Mouse (Mus musculus) testis, postnatal 10 days (tissue): ENCODE data around the gene Ldhal6b.

ENCODE experiments used
- DNase-seq: peaks from one replicate; pipeline ENCODE4 v3.0.0; 2021; ENCODE audit warnings: low spot score

Gene Ldhal6b

DNA sequence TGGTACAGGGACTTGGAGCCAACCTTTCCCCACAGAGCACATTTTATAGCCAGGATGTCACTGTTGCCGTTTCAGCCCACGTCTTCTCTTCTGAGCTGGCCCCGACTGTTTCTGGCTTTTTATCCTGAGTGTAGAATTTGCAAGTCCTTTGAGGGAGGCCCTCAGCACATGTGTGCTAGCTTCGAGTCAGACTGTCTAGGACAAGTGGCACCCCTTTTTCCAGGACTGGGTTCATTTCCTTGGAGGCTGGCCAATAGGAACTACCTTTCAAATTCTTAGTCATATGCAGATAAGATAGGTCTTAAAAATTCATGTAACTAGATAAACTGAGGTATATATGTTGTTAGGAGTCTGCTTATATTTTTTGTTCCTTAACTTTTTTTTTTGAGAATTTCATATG lies 8.2 kb downstream of the Ldhal6b start:
- no peak for DNase-seq

DNA sequence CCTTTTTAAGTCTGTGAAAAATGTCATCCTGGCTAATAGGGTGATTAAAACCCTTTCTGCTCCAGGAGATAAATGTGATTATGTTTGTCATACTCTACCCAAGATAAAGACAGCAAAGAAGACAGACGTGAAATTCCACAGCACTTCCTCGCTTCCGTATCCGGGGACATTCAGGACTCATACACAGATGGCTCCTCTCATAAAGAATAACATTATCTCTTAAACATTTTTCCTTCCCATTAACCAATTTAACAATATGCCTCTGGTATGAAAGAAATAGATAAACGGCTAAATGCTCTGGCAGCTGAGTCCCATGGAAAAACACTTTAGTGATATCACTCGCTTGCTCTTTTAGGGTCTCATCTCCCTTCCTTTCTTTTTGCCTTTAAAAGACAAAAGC lies 11.5 kb downstream of the Ldhal6b start:
- DNase-seq: no peak

DNA sequence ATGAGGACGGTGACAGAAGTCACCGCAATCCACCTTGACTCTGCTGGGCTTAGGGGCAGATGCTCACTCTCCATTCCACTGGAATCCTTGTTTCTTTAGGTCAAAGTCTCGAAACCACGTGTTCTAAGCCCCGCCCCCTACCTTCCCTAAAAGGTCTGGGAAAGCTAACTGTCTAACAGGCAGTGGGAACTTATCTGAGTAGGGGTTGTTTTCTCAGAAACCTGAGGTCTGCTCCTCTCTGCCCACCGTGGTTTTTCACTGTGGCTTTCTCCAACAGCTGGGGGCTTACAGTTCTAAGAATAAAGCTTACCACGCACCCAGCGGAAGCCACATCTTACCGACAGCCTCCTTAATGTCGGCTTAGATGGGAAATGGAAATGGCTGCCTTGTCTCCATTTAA lies 12.0 kb downstream of the Ldhal6b start:
- no peak for DNase-seq

DNA sequence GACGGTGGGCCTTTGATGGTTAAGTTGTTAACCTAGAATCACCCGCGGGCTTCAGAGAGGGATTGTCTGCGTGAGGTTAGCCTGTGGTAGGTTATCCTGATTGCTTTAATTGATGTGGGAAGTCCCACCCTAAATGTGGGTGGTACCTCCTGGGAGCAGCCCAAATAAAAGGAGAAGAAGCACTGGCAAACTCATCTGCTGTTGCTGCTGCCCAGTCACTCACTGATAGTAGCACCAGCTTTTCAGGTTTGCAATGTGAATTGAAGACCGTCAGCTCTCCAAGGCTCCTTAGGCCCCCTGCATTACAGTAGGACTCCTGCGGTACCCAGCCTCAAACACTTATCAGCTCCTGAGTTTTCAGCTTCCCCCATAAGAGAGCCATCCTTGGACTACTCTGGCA lies 14.7 kb downstream of the Ldhal6b start:
- DNase-seq: no peak

DNA sequence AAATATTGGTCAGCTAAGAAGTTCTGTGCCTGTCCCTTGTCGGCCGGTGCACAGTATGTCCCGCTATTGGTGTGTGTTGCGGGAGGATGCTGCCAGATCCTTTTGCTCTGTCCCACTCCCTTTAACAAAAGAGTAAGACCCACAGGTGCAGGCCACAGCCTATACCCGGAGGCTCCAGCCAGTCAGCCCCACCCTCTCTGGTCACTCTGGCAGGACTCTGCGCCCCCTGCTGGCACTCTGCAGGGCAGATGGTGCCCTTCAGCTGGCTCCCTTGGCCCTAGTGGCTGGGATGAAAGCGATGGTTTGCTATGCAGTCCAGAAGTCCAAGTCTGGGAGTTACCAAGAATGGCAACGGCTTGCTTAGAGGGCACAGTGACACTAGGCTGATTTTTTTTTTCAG lies 15.9 kb downstream of the Ldhal6b start:
- DNase-seq: peak; percentile 92

DNA sequence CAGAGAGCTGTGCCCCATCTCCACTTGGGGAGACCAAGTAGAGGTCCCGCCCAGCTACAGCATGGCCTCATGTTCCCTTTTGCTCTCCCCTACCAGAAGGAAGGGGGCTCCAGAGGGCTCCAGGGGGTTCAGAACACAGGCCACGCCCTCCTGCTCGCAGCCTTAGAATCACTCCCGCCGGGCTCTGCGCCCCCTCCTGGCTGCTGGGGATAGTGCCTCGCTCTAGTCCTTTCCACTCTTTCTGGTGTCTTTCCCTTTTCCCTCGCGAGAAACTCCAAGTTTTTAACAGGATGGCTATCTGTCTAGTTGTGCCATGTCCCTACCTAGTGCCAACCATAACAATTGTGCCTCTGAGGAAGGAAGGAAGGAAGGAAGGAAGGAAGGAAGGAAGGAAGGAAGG lies 16.5 kb downstream of the Ldhal6b start:
- DNase-seq: peak; percentile 92

DNA sequence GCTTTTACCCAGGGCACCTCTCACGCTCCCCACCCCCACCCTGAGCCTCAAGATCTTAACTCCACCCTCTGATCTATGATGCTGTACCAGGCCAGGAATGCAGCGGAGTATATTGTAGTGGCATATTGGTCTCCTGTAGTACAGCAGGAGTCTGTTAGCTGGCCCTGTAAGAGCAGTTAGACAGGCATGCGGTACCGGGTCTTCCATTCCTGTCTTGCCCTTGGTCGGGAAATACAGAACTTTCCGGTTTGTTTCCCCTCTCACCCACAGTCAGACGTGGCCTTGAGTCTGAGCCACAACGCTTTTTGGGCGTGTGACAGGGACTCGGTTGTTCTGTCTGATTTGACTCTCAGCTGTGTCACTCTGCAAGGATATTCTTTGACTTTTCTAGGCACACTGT lies 17.3 kb downstream of the Ldhal6b start:
- DNase-seq: no peak

DNA sequence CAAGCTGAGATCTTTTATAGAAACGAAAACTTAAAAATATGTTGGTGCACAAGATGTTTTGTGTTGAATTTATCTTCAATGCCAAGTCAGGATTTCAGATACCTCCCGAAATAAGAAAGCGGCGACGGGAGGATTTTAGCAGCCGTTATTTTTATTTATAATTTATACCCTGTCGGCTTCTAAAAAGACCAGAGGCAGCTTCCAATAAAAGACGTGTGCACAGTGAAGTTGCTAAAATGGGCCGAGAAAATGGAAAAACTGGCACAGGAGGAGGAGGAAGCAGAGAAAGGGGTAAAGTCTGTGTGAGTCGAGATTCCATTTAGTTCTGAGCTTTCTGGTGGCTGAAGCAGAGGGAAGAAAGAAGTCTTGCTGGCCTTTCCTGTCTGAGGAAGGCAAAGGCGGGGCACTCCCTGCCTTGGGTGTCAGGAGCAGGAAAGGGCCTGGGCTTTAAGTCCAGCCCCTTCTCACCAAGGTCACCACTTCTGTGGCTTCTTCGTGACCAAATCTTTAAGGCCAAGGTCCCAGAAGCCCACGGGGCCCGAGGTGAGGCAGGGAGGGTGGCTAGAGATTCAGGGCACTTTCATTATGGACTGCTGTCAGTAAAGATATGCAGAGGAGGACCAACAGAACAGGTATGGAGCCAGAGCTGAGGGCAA lies 18.0 kb downstream of the Ldhal6b start:
- no peak for DNase-seq

DNA sequence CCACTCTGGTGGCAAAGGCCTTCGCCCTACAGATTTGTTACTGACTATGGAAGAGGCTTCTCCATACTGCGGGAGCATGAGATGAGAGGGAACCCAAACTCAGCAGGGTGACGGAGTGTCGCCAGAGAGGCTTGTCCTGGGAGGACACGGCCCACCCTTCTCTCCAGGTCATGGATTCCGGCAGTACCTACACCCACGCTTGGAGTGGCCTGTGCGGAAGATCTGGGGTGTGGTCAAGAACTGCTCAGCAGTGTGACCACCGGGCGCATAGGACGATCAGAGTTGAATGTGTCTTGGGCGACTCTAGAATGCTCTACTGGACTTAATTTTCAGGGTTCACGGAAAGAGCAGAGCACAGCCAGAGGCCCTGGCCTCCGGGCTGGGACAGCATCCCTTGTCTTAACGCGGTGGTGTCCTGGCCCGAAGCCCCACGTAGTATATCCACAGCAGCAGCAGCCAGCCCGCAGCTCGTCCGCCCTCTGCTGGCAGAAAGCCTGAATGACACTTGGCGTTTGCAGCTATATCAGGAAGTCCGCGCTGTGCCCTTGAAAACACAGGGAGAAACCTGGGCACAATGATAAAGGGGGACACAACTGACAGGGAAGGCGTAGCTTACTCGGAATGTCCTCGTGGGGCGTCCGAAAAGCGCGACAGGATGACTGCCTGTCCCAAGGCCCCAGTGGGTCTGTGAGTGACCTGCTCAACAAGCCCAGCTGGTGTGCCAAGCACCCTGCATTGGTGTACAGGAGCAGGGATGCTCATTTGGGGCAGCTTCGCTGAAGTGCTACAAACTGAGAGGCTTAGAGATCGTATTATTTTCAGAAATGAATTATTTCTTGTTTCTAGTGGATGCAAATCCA lies 21.2 kb downstream of the Ldhal6b start:
- DNase-seq: peak; percentile 92

DNA sequence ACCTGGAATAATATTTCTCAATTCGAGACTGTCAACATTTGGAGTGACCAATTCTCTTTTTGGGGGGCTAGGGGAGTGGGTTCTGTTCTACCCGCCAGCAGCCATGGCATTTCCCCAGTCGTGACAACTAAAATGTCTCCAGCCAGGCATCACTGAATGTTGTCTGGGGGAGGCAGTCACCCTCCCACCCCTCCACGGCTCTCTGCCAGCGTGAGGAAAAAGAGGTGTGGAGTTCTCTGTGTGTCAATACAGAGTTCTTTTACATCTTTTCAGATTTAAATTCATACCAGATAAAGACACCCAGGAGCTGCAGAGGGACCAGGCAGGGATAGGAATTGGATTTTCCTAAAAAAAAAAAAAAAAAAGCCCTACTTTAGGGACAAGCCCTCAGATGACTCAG lies 22.4 kb downstream of the Ldhal6b start:
- DNase-seq: no peak

DNA sequence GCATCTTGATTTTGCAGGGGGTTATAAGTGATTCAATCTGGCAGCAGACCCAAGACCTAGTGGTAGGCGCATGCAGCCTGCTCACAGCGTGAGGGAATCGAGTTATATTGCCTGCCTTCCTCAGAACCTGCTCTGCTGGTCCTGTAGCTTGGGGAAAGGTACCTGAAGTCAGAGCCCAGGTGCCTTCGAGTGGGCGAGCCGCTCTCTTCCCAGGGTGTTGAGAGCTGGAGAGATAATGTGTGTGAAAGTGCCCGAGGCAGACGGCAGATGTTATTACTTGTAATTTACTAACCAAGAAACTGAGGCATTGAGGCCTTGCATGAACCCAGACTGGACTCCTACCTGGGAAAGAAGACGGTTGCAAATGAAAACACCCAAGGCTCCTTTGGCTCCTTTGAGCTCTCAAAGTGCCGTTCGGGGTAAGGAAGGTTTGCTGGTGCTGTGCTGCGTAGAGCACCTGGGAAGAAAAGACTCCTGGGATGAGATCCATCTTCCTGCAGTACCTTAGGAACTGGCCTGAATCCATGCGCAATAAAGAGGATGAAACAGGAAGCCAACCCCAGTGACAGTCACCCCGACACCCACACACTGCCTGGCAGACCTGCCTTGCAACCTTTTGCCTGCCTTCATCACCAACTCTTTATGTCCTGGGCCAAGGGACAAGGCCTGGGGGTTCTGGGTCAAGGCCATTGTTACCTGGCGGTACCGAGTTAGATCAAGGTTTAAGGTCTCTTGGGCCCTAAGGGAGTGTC lies 22.9 kb downstream of the Ldhal6b start:
- DNase-seq: no peak

DNA sequence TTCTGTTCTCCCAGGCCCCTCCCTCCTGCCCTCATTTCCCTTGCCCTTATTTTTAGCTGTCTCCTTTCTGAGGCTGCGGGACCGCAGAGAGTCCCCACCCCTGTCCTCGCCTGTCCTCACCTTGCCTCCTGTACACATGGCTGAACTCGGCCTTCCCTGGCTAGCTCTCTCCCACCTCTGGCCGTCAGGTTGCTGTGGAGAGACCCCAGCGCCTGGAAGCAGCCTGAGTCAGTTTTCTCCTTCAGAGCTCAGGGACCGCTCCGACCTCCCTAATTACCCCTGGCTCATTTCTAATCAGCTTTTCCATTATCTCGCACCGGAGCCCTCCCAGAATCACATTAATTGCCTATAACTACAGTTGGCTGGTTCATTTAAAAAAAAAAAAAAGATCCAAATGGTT lies 27.9 kb downstream of the Ldhal6b start:
- no peak for DNase-seq

DNA sequence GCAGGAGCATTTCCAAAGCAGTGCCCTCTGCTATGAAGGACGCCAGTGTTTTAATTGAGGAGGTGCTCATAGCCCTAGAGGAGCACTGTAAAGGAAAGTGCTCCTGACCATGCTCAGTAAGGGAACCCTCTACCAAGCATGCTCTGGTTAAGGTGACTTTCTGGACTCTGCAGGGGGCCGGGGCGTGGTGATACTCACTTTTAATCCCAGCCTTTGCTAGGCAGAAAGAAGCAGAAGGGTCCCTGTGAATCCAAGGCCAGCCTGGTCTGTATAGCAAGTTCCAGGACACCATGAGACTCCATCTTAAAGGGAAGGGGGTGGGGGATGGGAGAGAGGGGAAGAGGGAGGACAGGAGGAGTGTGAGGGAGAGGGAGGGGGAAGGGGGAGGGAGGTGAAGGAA lies 30.2 kb downstream of the Ldhal6b start:
- no peak for DNase-seq

DNA sequence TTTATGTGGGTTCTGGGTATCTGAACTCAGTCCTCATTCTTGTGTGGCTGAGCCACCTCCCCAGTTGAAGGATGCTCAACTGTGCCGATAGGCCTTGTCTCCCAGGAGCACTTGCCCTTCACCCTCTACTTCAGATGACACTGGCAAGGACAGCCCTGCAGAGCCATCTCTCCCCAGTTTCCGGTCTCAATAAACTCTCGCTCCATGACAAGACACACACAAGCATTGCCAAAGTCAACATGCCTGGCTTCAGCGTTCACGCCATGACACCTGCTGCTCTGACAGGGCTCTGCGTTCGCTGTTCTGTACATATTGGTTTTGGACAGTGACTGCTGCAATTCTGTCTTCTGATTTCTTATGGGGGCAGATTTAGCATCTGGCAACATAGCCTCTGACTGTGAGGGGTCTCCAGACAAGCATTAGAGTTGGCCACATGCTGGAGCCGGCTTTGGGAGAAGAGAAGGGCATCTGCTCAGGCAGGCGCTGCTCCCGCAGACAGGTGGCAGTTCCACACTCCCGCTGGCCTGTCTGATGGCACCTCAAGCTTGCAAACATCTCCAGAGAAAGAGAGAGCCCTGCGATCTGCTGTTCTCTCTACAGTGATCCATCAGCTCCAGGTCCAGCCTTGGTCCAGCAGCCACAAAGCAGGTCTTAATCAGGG lies 31.6 kb downstream of the Ldhal6b start:
- DNase-seq: no peak

DNA sequence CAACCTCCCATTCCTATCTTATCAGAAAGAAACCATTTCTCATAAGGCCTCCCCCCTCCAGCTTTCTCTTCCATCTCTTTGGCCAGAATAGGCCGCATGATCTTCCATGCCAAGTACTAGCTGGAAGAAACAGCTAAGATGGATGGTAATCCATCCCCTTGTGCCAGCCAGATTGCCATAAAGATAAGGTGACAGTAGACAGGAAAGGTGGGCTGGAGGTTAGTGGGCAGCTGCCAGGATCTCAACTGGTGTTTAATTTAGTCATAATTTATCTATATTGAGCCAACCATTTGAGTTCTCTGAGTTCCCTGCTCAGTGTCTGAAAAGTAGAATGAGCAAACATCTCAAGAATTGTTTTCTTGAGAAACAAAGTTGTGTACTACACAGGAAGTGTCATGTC lies 32.9 kb downstream of the Ldhal6b start:
- no peak for DNase-seq

DNA sequence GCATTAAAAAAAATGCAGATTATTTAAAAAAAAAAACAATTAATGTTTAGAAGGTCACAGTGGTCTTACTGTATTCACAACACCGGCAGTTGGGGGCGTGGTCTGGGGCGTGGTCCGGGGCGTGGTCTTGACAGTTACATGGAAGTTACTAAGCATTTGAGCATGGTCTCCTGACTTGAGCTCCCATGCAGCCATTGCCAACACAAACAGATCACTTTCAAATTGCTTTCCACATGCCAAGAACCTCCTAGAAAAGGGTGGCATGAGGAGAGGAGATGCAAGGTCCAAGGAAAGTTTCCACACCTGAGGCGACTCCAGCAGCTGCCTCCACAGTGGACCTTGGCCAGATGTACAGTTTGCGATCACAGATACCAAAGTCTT lies 40.6 kb downstream of the Ldhal6b start:
- DNase-seq: peak; percentile 80

DNA sequence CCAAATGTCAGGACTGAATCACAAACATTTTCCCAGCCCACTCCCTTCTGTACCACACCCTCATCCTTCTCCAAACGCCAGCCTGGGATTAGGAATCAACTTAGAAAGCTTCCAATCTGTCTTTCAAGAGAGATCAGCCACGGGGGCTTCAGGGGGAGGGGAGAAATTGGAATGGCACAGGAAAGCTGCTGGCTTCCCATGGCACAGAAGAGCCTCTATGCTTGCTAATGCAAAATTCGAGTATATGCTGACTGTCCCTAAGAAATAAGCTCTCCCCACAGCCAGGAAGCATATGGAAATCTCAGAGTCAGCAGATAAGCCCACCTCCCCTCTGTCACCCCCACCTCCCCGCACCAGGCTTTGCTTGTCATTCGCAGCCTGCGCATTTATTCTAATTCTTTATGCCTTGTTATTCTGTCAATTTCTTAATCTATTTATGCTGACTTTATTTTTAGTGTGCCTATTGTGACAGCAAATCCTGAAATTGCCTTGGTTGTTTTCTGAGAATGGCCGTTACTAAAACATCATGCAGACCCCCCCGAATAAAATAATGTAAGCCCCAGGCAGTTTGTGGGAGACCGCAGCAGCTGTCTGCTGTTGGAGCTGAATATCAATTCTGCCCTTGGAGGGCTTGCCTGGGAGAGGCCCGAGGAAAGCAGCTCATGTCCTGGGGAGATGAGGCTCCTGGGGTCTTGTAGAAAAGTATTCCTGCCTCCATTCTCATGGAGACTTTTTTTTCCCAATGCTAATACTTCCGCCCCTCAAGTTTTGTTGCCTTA lies 41.2 kb downstream of the Ldhal6b start:
- DNase-seq: no peak

DNA sequence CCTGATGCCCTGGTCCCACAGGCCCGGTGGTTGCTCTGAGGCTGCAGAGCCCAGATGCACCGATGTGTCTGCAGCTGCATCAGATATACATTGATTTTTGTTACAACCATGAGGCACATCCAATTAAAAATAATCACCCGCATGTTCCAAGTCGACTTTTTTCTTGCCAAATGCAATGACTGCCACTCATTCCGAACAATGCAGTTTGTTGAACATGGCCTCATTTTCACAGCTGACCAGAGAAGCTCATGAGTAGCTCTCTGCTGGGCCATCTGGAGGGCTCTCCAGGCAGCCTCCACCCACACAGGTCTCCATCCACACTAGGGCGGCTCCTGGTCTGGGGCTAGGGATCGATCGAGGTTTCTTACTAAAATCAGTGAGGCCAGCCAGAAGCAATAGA lies 45.6 kb downstream of the Ldhal6b start:
- DNase-seq: no peak

DNA sequence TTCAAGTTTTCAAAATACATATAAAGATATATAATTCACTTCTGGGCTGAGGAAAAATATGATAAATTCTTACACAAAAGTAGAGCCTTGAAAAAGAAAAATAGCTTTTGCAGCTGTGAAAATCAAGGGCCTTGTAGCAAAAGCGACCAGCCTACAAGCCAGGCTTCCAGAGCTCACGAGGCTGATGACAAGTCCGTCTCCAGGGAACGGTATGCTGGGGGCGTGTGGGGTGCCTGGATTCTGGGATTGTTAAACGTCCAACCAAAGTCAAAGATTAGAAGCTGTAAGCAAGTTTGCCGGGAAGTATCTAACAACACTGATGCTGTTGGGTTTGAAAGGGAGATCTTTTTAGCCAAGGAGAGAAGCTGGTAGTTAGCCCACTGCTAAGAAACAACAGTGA lies 47.0 kb downstream of the Ldhal6b start:
- DNase-seq: no peak

DNA sequence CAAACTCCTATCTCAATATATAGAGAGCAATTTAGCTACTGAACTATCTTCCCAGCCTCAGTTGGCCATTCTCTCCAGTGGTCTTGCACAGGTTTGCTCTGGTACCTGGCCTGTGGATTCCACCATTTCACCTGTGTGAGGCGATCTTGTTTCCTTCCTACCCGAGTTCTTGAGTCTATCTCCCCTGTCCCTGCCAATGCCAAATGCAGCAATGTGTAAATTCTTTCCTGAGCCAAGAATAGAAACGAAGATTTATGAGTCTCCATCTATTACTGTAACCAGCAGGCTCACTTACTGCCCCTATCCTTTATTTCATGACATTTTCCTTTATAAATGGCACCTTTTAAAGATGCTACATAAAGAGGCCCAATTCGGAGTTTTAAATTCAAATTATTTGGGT lies 47.5 kb downstream of the Ldhal6b start:
- no peak for DNase-seq
